Mouse (Mus musculus) kidney, embryonic 14.5 days (tissue): ENCODE results near the gene Camta1. TPM values are rescaled to one million over a fixed set of nuclear protein-coding genes. Genes with fewer than 3 reads are reported as not detected.
A peak's percentile ranks its signal among the peaks of the same experiment; 100 is the strongest.

Experiments
- ATAC-seq: fragments of 200-750 bp; cut with Nextera tagmentation; 2 replicates; pipeline ENCODE4 v1.8.0; 2017; ENCODE audit warnings: moderate number of reproducible peaks, mild to moderate bottlenecking, moderate TSS enrichment, moderate library complexity; ENCODE audit not compliant: low FRiP score, low TSS enrichment
- H3K27ac ChIP-seq: fragments of 300-500 bp; sonication (generic); 2 replicates; pipeline ENCODE4 v1.5.1; 2014; ENCODE audit warnings: low read depth, mild to moderate bottlenecking, low read length, moderate library complexity, mixed read lengths
- H3K27me3 ChIP-seq: fragments of 300-500 bp; sonication (generic); 2 replicates; pipeline ENCODE4 v1.6.1; 2014; ENCODE audit warnings: mild to moderate bottlenecking, low read length; ENCODE audit not compliant: control insufficient read depth, insufficient read depth
- H3K36me3 ChIP-seq: fragments of 300-500 bp; sonication (generic); 2 replicates; pipeline ENCODE4 v1.6.1; 2014; ENCODE audit warnings: low read length, mixed read lengths; ENCODE audit not compliant: control insufficient read depth, insufficient read depth
- H3K4me1 ChIP-seq: fragments of 300-500 bp; sonication (generic); 2 replicates; pipeline ENCODE4 v1.6.1; 2014; ENCODE audit warnings: low read length, mixed read lengths; ENCODE audit not compliant: control insufficient read depth, insufficient read depth
- H3K4me2 ChIP-seq: fragments of 300-500 bp; sonication (generic); replicated peaks from 2 replicates; pipeline ENCODE4 v1.6.1; 2014; ENCODE audit warnings: low read depth, mild to moderate bottlenecking, low read length
- H3K4me3 ChIP-seq: fragments of 300-500 bp; sonication (generic); 2 replicates; pipeline ENCODE4 v1.5.1; 2014; ENCODE audit warnings: mild to moderate bottlenecking, low read length
- H3K9ac ChIP-seq: fragments of 300-500 bp; sonication (generic); 2 replicates; pipeline ENCODE4 v1.6.1; 2014; ENCODE audit warnings: low read depth, mild to moderate bottlenecking, low read length, moderate library complexity
- H3K9me3 ChIP-seq: fragments of 300-500 bp; sonication (generic); 2 replicates; pipeline ENCODE4 v1.6.1; 2016; ENCODE audit warnings: low read length; ENCODE audit not compliant: control insufficient read depth
- WGBS: fragments of 180-500 bp; shearing (Covaris S2); extraction: QIAGEN DNeasy Blood & Tissue Kit; methylation state at CpG from one replicate; pipeline ENCODE4 v1.1.7; 2014; 5-methylcytosine and 5-hydroxymethylcytosine counted together
- polyA plus RNA-seq: library from polyadenylated mRNA; unstranded; fragments of >200 nt; fragmentation: Nextera tagmentation; extraction: Ambion mirVana; gene quantifications from 2 replicates; pipeline ENCODE4 v1.2.1, GENCODE M21; 2014

The Camta1 gene
- polyA plus RNA-seq, 1 experiment from 2014 or later: 107 TPM

DNA sequence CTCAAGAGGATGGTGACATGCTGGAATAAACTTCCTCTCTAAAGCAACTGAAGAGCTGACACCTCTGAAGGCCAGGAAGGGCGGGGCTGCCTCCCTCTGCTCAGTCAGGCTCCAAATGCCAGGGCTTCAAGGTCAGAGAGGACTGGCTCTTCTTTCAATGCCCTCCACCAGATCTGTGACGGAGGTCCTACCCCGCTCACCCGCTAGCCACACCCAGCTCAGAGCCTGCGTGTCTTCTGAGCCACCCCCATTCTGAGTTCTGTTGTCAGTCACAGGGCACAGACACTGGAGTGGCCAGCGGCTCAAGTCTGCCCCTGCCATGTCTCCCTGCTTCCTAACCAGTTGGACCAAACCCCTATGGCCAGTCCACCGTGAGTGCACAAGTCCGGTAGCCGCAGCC, 224.3 kb downstream of the Camta1 start:
- WGBS: 34% methylated on average over 9 of the region's 9 CpGs
- Histone ChIP-seq H3K4me2 (no peak overlapping the region), H3K9me3 (no peaks in the 10 kb centered on the region), H3K4me3 (no peak overlapping the region), H3K27ac (no peak overlapping the region), H3K27me3 (no peaks in the 10 kb centered on the region), H3K36me3 (no peaks in the 10 kb centered on the region), H3K4me1 (peaks cover 23% of the 10 kb centered on the region), H3K9ac (no peak overlapping the region)
- peak; percentile 87 for ATAC-seq

- H3K27me3 ChIP-seq: no peaks in the 10 kb centered on the region
- no peak overlapping the region for H3K9ac ChIP-seq
- peaks cover 30% of the 10 kb centered on the region for H3K4me1 ChIP-seq
- no peak overlapping the region for H3K27ac ChIP-seq
- H3K9me3 ChIP-seq: no peaks in the 10 kb centered on the region
- no peak overlapping the region for H3K4me2 ChIP-seq
- no peaks in the 10 kb centered on the region for H3K36me3 ChIP-seq
- 31% methylated on average over 6 of the region's 6 CpGs for whole genome bisulfite sequencing
- H3K4me3 ChIP-seq: no peak overlapping the region
- ATAC-seq: no peak
These were observed 226.9 kb downstream of the Camta1 start for GRCm38 (mm10) chr4:151634771-151635170.

GRCm38 (mm10) chr4:151633795-151634194, 227.9 kb downstream of the Camta1 start:
- ATAC-seq: no peak
- H3K4me2 ChIP-seq: no peak overlapping the region
- no peak overlapping the region for H3K4me3 ChIP-seq
- no peaks in the 10 kb centered on the region for H3K27me3 ChIP-seq
- H3K4me1 ChIP-seq: peaks cover 28% of the 10 kb centered on the region
- no peak overlapping the region for H3K9ac ChIP-seq
- H3K9me3 ChIP-seq: no peaks in the 10 kb centered on the region
- H3K36me3 ChIP-seq: no peaks in the 10 kb centered on the region
- no peak overlapping the region for H3K27ac ChIP-seq
- WGBS: 89% methylated on average over 8 of the region's 8 CpGs

GRCm38 (mm10) chr4:151632321-151632720, 229.4 kb downstream of the Camta1 start:
- no peak for ATAC-seq
- Histone ChIP-seq H3K4me3 (no peak overlapping the region), H3K9ac (no peak overlapping the region), H3K4me2 (no peak overlapping the region), H3K27ac (no peak overlapping the region), H3K27me3 (no peaks in the 10 kb centered on the region), H3K9me3 (no peaks in the 10 kb centered on the region), H3K4me1 (peaks cover 17% of the 10 kb centered on the region), H3K36me3 (no peaks in the 10 kb centered on the region)
- 77% methylated on average over 6 of the region's 6 CpGs for WGBS

DNA sequence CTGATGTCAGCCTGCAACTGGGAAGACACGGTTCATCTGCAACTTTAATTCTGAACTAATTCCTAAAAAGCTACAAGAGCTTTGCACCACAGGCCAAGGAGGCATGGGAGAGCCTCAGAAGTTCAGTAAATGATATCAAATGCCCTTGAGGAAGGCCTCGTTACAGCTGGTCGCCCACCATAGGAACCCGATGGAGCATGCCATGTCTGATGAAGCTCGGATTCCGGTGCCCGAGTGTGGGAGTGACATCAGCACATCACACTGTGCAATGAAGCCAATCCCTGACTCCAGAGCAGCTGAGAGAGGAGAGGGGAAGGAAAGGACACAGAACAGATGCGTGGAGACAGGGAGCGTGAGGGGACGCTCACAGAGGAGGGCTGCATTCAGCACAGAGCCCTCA, 231.0 kb downstream of the Camta1 start:
- no peaks in the 10 kb centered on the region for H3K27me3 ChIP-seq
- H3K9ac ChIP-seq: no peak overlapping the region
- H3K4me2 ChIP-seq: no peak overlapping the region
- H3K4me3 ChIP-seq: no peak overlapping the region
- H3K9me3 ChIP-seq: no peaks in the 10 kb centered on the region
- H3K27ac ChIP-seq: peak overlapping the region; percentile 34; the same call in 1 of the 2 replicates
- peak; percentile 95 for ATAC-seq
- peaks cover 15% of the 10 kb centered on the region for H3K4me1 ChIP-seq
- 31% methylated on average over 10 of the region's 10 CpGs for WGBS
- H3K36me3 ChIP-seq: no peaks in the 10 kb centered on the region

GRCm38 (mm10) chr4:151630231-151630630, 231.4 kb downstream of the Camta1 start:
- ATAC-seq: peak; percentile 73
- Histone ChIP-seq H3K9me3 (no peaks in the 10 kb centered on the region), H3K27me3 (no peaks in the 10 kb centered on the region), H3K27ac (peak overlapping the region; percentile 25), H3K36me3 (no peaks in the 10 kb centered on the region), H3K4me1 (peaks cover 15% of the 10 kb centered on the region), H3K9ac (no peak overlapping the region), H3K4me3 (no peak overlapping the region), H3K4me2 (no peak overlapping the region; the same call in 1 of the 2 replicates)
- WGBS: 26% methylated on average over 3 of the region's 3 CpGs

GRCm38 (mm10) chr4:151619541-151620016, 242.1 kb downstream of the Camta1 start:
- Histone ChIP-seq H3K9ac (no peak overlapping the region), H3K4me2 (no peak overlapping the region), H3K4me3 (no peak overlapping the region), H3K27me3 (no peaks in the 10 kb centered on the region), H3K4me1 (peaks cover 26% of the 10 kb centered on the region), H3K27ac (no peak overlapping the region), H3K9me3 (no peaks in the 10 kb centered on the region; the same call in 1 of the 2 replicates), H3K36me3 (no peaks in the 10 kb centered on the region)
- no peak for ATAC-seq
- 51% methylated on average over 14 of the region's 14 CpGs for WGBS

GRCm38 (mm10) chr4:151618420-151619310, 243.0 kb downstream of the Camta1 start:
- Histone ChIP-seq H3K9ac (no peak overlapping the region), H3K27ac (peak overlapping the region; percentile 55; the same call in 1 of the 2 replicates), H3K4me3 (no peak overlapping the region), H3K27me3 (no peaks in the 10 kb centered on the region), H3K4me2 (no peak overlapping the region), H3K36me3 (no peaks in the 10 kb centered on the region), H3K9me3 (peaks cover 7% of the 10 kb centered on the region), H3K4me1 (peaks cover 26% of the 10 kb centered on the region)
- WGBS: 33% methylated on average over 21 of the region's 21 CpGs
- ATAC-seq: peak; percentile 93

GRCm38 (mm10) chr4:151611621-151612020, 250.1 kb downstream of the Camta1 start:
- ATAC-seq: no peak
- H3K4me1 ChIP-seq: no peaks in the 10 kb centered on the region
- no peaks in the 10 kb centered on the region for H3K36me3 ChIP-seq
- no peak overlapping the region for H3K9ac ChIP-seq
- H3K27ac ChIP-seq: no peak overlapping the region
- peaks cover 7% of the 10 kb centered on the region for H3K9me3 ChIP-seq
- H3K27me3 ChIP-seq: no peaks in the 10 kb centered on the region
- WGBS: 43% methylated on average over 6 of the region's 6 CpGs
- H3K4me3 ChIP-seq: no peak overlapping the region
- no peak overlapping the region for H3K4me2 ChIP-seq
